Mouse (Mus musculus): ENCODE results near the gene Gpa33.

DNA sequence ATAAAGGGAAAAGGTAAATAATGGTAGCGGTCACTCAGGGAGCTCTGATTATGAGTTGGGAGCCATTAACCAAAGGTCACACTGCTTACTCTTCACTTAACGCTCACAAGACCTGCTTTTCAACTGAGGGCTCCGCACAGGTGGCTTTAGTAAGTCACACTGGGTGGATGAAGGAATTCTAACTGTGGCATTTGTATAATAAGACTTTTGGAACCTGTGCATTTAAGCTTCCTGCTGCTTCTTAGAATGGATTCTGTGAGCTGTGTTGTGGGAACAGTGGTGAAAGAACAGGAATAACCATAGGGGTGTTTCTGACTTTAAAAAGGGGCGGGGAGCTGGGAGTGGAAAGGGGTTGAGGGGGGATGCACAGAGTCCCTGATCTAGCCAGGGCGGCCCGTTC is 12.3 kb downstream of the Gpa33 start:
- no peak for TF ChIP-seq CTCF (IDR thresholded peaks at IDR 0.05; ENCODE audit: borderline replicate concordance, insufficient read depth, low read depth, low read length)
- TF ChIP-seq POLR2A (IDR thresholded peaks at IDR 0.05; ENCODE audit: borderline replicate concordance, insufficient read depth, low read length), result no peak

Measured in cerebellum, adult 2 months (tissue).